Mouse (Mus musculus) cerebellum, postnatal 4 days (tissue): ENCODE data around the gene Ache.

Source experiments
- DNase-seq, 2 experiments: peaks; one replicate each; pipeline ENCODE4 v3.0.0; 2022; ENCODE audit warnings: low spot score in 2 of 2, mixed read lengths in 1 of 2

Gene Ache

DNA sequence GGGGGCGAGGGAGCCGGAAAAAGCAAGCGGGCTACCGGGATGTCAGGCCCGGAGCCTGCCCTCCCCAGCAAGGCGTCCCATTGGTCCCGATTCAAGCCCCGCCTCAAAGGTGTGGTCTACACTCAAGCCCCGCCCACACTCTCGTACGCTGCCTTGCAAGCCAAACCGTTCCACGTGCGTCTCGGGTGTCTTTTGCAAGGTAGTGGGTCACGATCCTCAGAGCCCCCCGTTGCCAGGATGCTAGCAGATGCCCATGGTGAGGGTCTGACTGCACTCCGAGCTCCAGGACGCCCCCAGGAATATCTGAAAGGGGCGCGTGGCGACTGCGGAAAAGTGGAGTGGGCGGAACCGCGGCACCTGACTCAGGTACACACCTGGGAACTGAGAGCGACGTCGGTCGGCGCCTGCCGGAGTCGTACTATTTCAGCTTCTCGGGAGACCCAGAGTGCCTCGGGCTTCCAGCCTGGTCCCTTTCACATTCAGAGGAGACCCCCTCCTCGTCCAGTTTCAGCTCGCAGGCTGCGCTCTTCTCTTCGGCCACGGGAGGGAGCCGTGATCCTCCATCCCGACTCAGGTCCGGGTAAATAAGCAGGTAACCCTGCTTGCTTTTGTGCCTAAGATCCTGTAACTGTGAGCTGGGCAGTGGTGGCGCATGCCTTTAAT lies 46.3 kb downstream of the Ache start, which contains the start of gene Slc12a9:
Slc12a9 (minus strand) TSS at position 86 of the 663 bp plus-strand sequence.
- peak; percentile 76 to 93 for DNase-seq

DNA sequence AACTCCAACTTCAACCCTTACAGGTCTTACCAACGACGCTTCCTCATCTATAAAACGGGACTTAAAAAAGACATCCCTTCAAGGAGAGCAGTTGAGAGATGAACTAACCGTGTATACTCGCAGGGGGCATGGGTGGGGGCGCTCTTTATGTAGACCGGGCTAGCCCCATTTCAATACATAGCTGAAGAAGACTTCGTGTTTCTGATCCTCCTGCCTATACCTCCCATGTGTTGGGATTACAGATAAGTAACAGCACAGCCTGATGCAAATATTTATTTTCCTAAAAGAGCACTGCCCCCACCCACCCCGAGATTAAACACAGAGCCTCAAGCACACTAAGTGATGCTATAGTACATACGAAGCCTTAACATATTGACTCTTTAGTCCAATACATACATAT lies 47.0 kb downstream of the Ache start:
- no peak for DNase-seq

DNA sequence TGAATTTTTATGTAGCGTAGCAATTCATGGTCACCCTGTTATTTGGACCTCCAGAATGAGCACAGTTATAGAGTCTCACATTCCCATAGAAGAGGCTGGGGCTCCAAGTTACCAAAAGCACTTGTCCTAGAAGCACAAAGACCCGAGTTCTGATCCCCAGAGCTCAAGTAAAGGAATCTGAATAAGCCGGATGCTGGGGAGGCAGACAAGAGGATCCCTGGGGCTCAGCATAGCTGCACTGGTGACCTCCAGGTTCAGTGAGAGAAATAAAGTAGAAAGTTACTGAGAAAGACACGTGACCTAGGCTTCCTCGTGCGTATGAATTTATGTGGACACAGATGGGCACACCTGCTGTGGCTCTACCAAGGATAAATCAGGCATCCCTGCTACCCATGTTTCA lies 47.7 kb downstream of the Ache start:
- no peak for DNase-seq

DNA sequence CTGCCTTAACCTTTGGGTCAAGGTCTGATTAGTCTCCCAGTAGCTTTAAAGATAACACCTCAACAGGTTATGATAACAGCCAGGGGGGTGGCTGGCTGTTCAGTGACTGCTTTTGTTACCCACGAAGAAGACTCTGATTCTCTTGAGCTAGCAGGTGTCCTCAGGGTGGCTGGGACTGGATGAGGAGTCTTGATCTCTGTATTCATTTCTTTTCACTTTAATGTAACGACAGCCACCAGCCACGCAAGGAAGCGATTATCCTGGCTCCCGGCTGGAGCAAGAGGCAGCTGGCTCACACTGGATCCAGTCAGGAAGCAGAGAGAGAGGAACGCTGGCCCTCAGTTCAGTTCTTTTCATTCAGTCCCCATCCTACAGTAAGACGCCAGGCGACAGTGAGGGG lies 49.9 kb downstream of the Ache start:
- no peak for DNase-seq

DNA sequence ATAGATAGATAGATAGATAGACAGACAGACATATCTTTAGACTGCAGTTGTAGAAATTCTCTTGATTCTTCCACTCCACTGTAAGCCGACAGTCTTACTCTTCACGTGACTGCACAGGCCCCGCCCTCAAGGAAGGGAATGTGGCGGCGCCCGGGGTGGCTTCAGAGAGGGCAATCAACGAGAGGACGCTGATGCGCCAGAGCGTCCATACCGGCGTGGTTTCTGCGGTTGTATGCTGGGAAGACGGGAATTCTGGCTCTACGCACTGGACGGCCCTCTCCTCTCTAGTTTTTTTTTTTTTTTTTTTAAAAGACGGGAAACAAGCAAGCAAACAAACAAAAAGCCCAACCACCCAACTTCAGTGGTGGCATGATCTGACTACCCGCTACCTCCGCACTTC lies 50.9 kb downstream of the Ache start:
- peak; percentile 70 to 87 for DNase-seq

DNA sequence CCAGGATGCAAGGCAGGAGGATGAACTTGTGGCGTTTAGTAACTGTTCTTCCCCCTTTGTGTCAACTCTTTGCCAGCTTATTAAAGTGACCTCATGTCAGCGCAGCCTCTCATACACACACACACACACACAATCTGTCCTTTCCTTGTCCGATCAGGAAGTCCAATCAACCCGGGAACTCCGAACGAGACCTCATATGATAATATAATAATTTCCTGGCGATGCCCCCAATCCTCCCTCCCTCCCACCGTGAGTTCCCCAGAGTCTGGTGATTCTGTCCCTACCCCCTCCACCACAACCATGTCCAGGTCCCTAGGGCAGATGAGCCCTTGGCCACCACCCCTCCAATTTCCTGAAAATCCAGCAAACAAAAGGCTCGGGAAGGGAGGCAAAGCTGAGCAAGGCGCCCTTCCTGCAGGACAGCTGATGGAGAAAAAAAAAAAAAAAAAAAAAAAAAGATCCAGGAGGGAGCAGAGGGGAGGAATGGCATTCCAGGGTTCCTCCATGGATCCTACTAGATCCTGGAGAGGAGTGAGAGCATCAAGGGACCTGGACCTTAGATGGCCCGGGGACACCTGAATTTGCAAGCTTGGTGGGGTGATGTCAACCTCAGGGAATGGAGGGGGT lies 51.5 kb downstream of the Ache start:
- DNase-seq: peak in 1 of 2 experiments; percentile 44

DNA sequence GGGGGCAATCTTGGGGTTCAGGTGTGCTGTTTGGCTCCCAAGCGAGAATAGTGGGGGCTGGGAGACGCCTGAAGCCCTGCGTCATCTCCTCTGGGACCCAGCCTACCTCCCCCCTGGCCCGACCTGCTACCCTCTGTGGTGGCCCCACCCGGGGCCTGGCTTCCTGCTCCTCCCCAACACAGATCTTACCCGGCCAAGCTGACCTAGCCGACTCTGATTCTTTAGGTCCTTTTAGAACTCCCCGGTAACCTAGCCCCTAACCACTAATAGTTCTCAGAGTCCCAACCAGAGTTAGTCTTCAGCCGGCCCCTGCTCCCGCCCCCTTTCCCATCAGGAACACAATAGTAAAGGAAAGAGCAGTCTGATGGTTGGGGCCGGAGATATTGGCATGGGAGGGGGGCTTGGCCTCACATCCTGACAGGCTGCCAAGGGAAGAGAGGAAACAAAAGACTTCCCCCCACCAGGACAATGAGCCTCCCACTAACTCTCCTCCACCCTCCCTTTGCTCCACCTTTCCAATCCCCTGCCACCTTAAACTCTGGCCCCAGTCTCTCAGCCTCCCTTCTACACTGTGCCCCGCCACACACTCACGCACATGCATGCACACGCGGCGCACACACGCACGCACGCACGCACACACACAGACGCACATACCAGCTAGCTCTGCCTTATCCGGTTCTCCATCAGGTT lies 52.1 kb downstream of the Ache start:
- DNase-seq: peak in 1 of 2 experiments; percentile 32

DNA sequence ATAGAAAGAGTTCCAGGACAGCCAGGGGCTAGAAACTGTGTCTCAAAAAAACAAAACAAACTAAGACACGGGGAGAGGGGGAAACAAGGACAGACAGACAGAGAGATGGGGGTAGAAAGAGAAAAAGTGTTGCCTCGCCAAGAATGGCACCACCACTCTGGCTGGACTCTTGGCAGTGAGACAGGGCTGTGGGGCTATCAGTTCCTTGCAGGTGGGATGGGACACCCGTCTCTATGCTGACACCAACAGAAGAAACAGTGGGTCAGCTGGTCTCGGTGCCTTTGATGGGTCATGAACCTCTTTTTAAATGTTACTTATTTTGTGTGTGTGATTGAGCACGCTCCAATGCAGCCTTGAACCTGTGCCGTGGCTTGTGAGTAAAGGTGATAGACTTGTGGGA lies 52.9 kb downstream of the Ache start:
- no peak for DNase-seq

DNA sequence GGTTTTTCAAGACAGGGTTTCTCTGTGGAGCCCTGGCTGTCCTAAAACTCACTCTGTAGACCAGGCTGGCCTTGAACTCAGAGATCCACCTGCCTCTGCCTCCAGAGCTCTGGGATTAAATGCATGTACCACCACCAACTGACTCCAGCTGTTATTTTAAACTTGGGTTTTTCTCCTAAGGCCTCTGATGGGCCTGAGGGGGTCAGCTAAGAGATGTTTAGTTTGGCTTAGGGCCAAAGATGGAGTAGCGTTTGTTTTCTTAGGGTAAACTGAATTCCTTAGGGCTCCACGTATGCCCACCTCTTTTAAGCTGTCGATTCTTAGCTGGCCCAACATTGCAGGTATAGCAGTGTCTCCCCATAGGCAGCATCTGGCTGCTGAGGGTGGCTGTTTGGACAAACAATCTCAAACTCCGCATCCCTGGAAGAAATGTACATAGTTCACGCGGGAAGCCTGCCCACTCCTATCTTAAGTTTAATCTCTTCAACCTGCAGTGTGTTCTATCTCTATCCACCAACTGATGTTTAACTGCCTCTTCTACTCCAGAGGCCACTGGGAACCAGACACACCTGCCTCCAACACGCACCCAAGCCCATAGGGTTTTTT lies 55.2 kb downstream of the Ache start:
- DNase-seq: no peak

DNA sequence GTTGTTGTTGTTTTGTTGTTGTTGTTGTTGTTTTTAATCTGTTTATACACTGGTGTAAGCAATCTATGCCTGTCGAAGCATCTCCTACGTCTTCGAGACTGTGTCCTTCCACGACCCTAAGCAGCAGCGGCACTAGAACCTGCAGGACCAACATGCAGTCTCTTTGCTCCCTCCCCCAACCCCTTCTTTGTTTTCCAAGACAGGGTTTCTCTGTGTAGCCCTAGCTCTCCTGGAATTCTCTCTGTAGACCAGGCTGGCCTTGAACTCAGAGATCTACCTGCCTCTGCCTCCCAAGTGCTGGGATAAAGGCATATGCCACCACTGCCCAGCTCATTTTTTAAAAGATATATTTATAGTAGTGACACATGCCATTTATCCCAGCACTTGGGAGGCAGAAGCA lies 56.1 kb downstream of the Ache start:
- DNase-seq: no peak

DNA sequence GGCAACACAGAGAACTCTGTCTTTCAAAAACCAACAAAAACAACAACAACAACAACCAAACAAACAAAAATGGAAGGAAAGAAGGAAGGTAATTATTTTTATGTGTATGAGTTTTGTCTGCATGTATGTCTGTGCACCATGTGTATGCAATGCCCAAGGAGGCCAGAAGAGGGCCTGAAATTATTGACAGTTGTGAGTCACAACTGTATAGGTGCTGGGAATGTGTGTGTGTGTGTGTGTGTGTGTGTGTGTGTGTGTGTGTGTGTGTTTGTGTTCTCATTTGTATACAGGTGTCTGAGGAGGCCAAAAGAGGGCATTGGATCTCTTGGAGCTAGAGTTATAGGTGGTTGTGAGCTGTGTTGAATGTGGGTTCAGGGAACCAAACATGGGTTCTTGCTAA lies 56.5 kb downstream of the Ache start:
- no peak for DNase-seq
